In the genomic region with DNA sequence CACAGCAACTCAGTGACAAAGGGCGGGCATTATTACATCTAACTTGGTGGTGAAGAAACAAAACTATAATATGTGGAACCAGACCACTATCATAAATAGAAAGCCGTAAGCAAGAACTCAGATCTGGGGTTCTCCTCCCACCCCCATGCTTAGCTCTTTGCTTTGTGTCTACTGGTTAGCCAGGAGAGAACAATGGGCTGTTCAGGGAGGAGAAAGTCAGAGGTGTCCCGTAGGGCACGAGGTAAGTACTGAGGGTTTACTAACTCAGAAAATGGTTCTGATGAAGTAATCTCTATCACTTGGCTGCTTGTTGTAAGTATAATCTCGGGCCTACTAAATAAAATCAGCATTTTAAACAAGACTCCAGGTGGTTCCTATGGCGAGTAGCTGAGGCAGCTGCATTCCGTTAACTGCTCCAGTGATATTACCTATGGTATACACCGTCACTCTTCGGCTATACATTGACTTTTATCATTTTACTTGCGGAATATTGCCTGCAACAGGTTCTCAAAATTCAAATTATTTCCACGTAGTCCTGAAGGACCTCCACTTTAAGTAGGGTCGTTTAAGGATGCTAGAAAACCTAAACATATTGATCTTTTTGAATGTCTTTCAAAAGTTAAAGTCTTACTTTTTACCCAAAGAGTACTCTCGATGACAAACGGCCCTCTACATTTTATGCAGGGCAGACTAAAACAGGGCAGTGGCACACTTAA, we compare ENCODE assay signal across 8 mouse cellular contexts. TPM values are rescaled to one million over a fixed set of nuclear protein-coding genes. Genes with fewer than 3 reads are reported as not detected.
DNase-seq lines count a peak whose midpoint lies in the region; ATAC-seq and TF ChIP-seq lines count a peak whose summit lies in the region.

No protein-coding gene starts in this region.

- in situ Hi-C loops in CH12.LX (cut with MboI; ENCODE audit: low pct_ligation_motif_present, low pct_unique_long_range_greater_than_20kb, low sequenced_read_pairs) = no loop called here

- H3K4me3 ChIP-seq in heart, adult 2 months = peak overlapping the region; percentile 75
- peak overlapping the region; percentile 60 to 81 (median 69) for H3K4me3 ChIP-seq in CH12.LX (replicated peaks in 1 of 3; ENCODE audit: low read depth in 2 of 3, low read length in 2 of 3, poor library complexity in 1 of 3)
- H3K4me3 ChIP-seq in forebrain, embryonic 10.5 days = peak overlapping the region; percentile 85
- H3K4me3 ChIP-seq in liver, embryonic 13.5 days (replicated peaks) = peak overlapping the region; percentile 91

- peaks cover 13% of the 10 kb centered on the region for H3K36me3 ChIP-seq in heart, adult 2 months (ENCODE audit: control insufficient read depth, insufficient read depth, low read length)
- peaks cover 5 to 30% of the 10 kb centered on the region in 2 experiments for H3K36me3 ChIP-seq in CH12.LX (replicated peaks in 1 of 2; ENCODE audit: control insufficient read depth in 1 of 2, insufficient read depth in 1 of 2, low read length in 1 of 2)
- peaks cover 30% of the 10 kb centered on the region for H3K36me3 ChIP-seq in forebrain, embryonic 10.5 days (replicated peaks)
- 0 out of 2 replicates have a peak, but pooled peaks cover 3% of the 10 kb centered on the region for H3K36me3 ChIP-seq in liver, embryonic 13.5 days

- dilution Hi-C loops in CH12.LX (cut with MboI; ENCODE audit: extremely low pct_ligation_motif_present, extremely low pct_unique_long_range_greater_than_20kb, low sequenced_read_pairs) = no loop called here

- intact Hi-C loops in heart, adult 2 months (cut with DNase I) = no loop called here

- TF ChIP-seq EP300 in heart, adult 2 months (IDR thresholded peaks at IDR 0.05; ENCODE audit: insufficient read depth, low read depth, low read length) = no peak
- no peak for TF ChIP-seq EP300 in CH12.LX (IDR thresholded peaks at IDR 0.05; ENCODE audit: low read length)

- WGBS in heart, adult 2 months = 58% methylated on average over 14 of the region's 14 CpGs
- WGBS in forebrain, embryonic 10.5 days = 36% methylated on average over 14 of the region's 14 CpGs
- 61% methylated on average over 14 of the region's 14 CpGs for WGBS in liver, embryonic 13.5 days (ENCODE audit: insufficient replicate concordance)

- H3K9ac ChIP-seq in heart, adult 2 months (ENCODE audit: low read depth, low read length) = no peak overlapping the region; the same call in 1 of the 2 replicates
- peak overlapping the region; percentile 58 for H3K9ac ChIP-seq in CH12.LX (ENCODE audit: insufficient read depth, low read depth)
- H3K9ac ChIP-seq in liver, embryonic 13.5 days = peak overlapping the region; percentile 78

- no peak for DNase-seq in heart, adult 2 months
- no peak for DNase-seq in heart, adult 8-10 months (ENCODE audit: low spot score)
- DNase-seq in CH12.LX (ENCODE audit: extremely low read depth) = no peak
- no peak for DNase-seq in forebrain, embryonic 10.5 days (ENCODE audit: extremely low spot score, low spot score)
- no peak for DNase-seq in liver, embryonic 13.5 days
- DNase-seq in B cell, adult 2 months = no peak
- DNase-seq in frontal cortex, adult 2 months (ENCODE audit: extremely low spot score in 1 of 2, low spot score in 1 of 2) = no peak
- DNase-seq in thymus, postnatal 0 days (ENCODE audit: low spot score) = no peak

- H3K27ac ChIP-seq in heart, adult 2 months = peak overlapping the region; percentile 83
- no peak overlapping the region for H3K27ac ChIP-seq in CH12.LX (ENCODE audit: insufficient read depth, low read depth)
- H3K27ac ChIP-seq in forebrain, embryonic 10.5 days = peak overlapping the region; percentile 100
- H3K27ac ChIP-seq in liver, embryonic 13.5 days = peak overlapping the region; percentile 74

- H3K9me3 ChIP-seq in CH12.LX (replicated peaks; ENCODE audit: low read length) = no peaks in the 10 kb centered on the region
- no peaks in the 10 kb centered on the region for H3K9me3 ChIP-seq in forebrain, embryonic 10.5 days
- H3K9me3 ChIP-seq in liver, embryonic 13.5 days (replicated peaks) = no peaks in the 10 kb centered on the region

- TF ChIP-seq POLR2A in heart, adult 2 months (IDR thresholded peaks at IDR 0.05; ENCODE audit: insufficient read depth, low read depth, low read length) = no peak
- TF ChIP-seq POLR2A in CH12.LX (IDR thresholded peaks at IDR 0.05; ENCODE audit: low read depth, low read length) = no peak

- TF ChIP-seq RAD21 in CH12.LX (IDR thresholded peaks at IDR 0.05; ENCODE audit: low read depth, low read length) = no peak

- TF ChIP-seq CTCF in heart, adult 2 months (IDR thresholded peaks at IDR 0.05) = no peak
- TF ChIP-seq CTCF in CH12.LX (conservative IDR thresholded peaks at IDR 0.05 in 1 of 2, IDR thresholded peaks at IDR 0.05 in 1 of 2; ENCODE audit: low read depth in 2 of 2, low read length in 2 of 2) = no peak

- no peaks in the 10 kb centered on the region for H3K27me3 ChIP-seq in heart, adult 2 months (ENCODE audit: control insufficient read depth, insufficient read depth, low read length)
- no peaks in the 10 kb centered on the region for H3K27me3 ChIP-seq in CH12.LX (replicated peaks)
- no peaks in the 10 kb centered on the region for H3K27me3 ChIP-seq in forebrain, embryonic 10.5 days (ENCODE audit: poor library complexity, severe bottlenecking)
- no peaks in the 10 kb centered on the region for H3K27me3 ChIP-seq in liver, embryonic 13.5 days

- peak overlapping the region; percentile 81 for H3K4me2 ChIP-seq in CH12.LX (ENCODE audit: insufficient read depth, low read depth, poor library complexity, severe bottlenecking)
- peak overlapping the region; percentile 85 for H3K4me2 ChIP-seq in liver, embryonic 13.5 days

- peaks cover 2% of the 10 kb centered on the region; the same call in 1 of the 2 replicates for H3K79me2 ChIP-seq in heart, adult 2 months (replicated peaks; ENCODE audit: control insufficient read depth, insufficient read depth, low read length)
- peaks cover 19% of the 10 kb centered on the region for H3K79me2 ChIP-seq in CH12.LX (replicated peaks; ENCODE audit: control insufficient read depth, extremely low read depth, insufficient read depth, poor library complexity, severe bottlenecking)

- no peak for ATAC-seq in liver, embryonic 13.5 days (ENCODE audit: low read depth)

- peaks cover 2% of the 10 kb centered on the region for H3K4me1 ChIP-seq in heart, adult 2 months (ENCODE audit: control insufficient read depth, insufficient read depth, low read length)
- peaks cover 0 to 21% of the 10 kb centered on the region in 2 experiments; a peak in 2 of 4 replicates for H3K4me1 ChIP-seq in CH12.LX (ENCODE audit: control insufficient read depth in 1 of 2, insufficient read depth in 2 of 2)
- H3K4me1 ChIP-seq in forebrain, embryonic 10.5 days = peaks cover 34% of the 10 kb centered on the region
- peaks cover 20% of the 10 kb centered on the region for H3K4me1 ChIP-seq in liver, embryonic 13.5 days (replicated peaks)

TF ChIP-seq in CH12.LX, 34 proteins besides CTCF, POLR2A, EP300 and RAD21:
- TF ChIP-seq MEF2A (IDR thresholded peaks at IDR 0.05; ENCODE audit: borderline replicate concordance, low read depth, low read length) (no peak), ETS1 (conservative IDR thresholded peaks at IDR 0.05; ENCODE audit: low read depth, low read length) (no peak), ZNF384 (IDR thresholded peaks at IDR 0.05; ENCODE audit: low read depth, low read length) (no peak), MAZ (IDR thresholded peaks at IDR 0.05; ENCODE audit: low read depth, low read length) (no peak), BHLHE40 (IDR thresholded peaks at IDR 0.05; ENCODE audit: low read depth, low read length) (no peak), MXI1 (IDR thresholded peaks at IDR 0.05; ENCODE audit: low read depth, low read length) (no peak), E2F4 (IDR thresholded peaks at IDR 0.05; ENCODE audit: insufficient replicate concordance, low read depth, low read length) (no peak), USF2 (conservative IDR thresholded peaks at IDR 0.05; ENCODE audit: low read depth, low read length) (no peak), ELF1 (IDR thresholded peaks at IDR 0.05; ENCODE audit: low read depth, low read length) (no peak)
TF ChIP-seq in CH12.LX: peak in this region for 0.

RNA-seq across cellular contexts. Expression of a gene that starts 0.9 kb away (rescaled TPM):
- 100 to 1,000 TPM; 357 to 416 TPM for total RNA-seq in heart, adult 2 months (2021)
- polyA plus RNA-seq in heart, adult 2 months (2012; rRNA removed) = 285 and 532 TPM in 2 replicates
- 100 to 1,000 TPM; 333 to 393 (median 350) TPM for total RNA-seq in heart, adult 8-10 months (2022)
- total RNA-seq in CH12.LX (2012; rRNA removed) = 590 and 839 TPM in 2 replicates
- total RNA-seq in CH12.LX (2014; rRNA removed) = 1,791 and 1,803 TPM in 2 replicates
- polyA plus RNA-seq in CH12.LX (2012; ENCODE audit: insufficient read length, low read depth) = 1,178 and 1,222 TPM in 2 replicates
- 565 and 588 TPM in 2 replicates for polyA plus RNA-seq in forebrain, embryonic 10.5 days (2016; fragmentation: Nextera tagmentation; extraction: Ambion mirVana)
- 281 and 348 TPM in 2 replicates for polyA plus RNA-seq in liver, embryonic 13.5 days (2015; fragmentation: Nextera tagmentation; extraction: Ambion mirVana)
- polyA plus RNA-seq in frontal cortex, adult 2 months (2012; rRNA removed) = 166 and 187 TPM in 2 replicates
- polyA plus RNA-seq in thymus, postnatal 0 days (2015; fragmentation: Nextera tagmentation; extraction: Ambion mirVana) = 616 and 646 TPM in 2 replicates

RNA-seq across cellular contexts. Expression of a gene that starts 13.3 kb away (rescaled TPM):
- 10 to 100 TPM; 47.1 to 55.0 TPM for total RNA-seq in heart, adult 2 months (2021)
- 20.6 and 31.4 TPM in 2 replicates for polyA plus RNA-seq in heart, adult 2 months (2012; rRNA removed)
- 10 to 100 TPM; 45.0 to 53.5 (median 50.7) TPM for total RNA-seq in heart, adult 8-10 months (2022)
- total RNA-seq in CH12.LX (2012; rRNA removed) (36.4 and 39.4 TPM in 2 replicates), CH12.LX (2014; rRNA removed) (62.0 and 70.8 TPM in 2 replicates)
- polyA plus RNA-seq in CH12.LX (2012; ENCODE audit: insufficient read length, low read depth) = 58.2 and 65.5 TPM in 2 replicates
- polyA plus RNA-seq in forebrain, embryonic 10.5 days (2016; fragmentation: Nextera tagmentation; extraction: Ambion mirVana) = 87.8 and 89.8 TPM in 2 replicates
- polyA plus RNA-seq in liver, embryonic 13.5 days (2015; fragmentation: Nextera tagmentation; extraction: Ambion mirVana) = 36.4 and 43.9 TPM in 2 replicates
- polyA plus RNA-seq in frontal cortex, adult 2 months (2012; rRNA removed) = 43.7 and 47.3 TPM in 2 replicates
- 53.5 and 64.7 TPM in 2 replicates for polyA plus RNA-seq in thymus, postnatal 0 days (2015; fragmentation: Nextera tagmentation; extraction: Ambion mirVana)

RNA-seq across cellular contexts. Expression of a gene that starts 48.4 kb away (rescaled TPM):
- total RNA-seq in heart, adult 2 months (2021) = 10 to 100 TPM; 15.7 to 16.4 TPM
- polyA plus RNA-seq in heart, adult 2 months (2012; rRNA removed) = 8.2 and 13.3 TPM in 2 replicates
- total RNA-seq in heart, adult 8-10 months (2022) = 10 to 100 TPM; 15.8 to 19.3 (median 16.8) TPM
- total RNA-seq in CH12.LX (2012; rRNA removed) (32.3 and 35.2 TPM in 2 replicates), CH12.LX (2014; rRNA removed) (30.9 and 36.4 TPM in 2 replicates)
- 29.8 and 31.5 TPM in 2 replicates for polyA plus RNA-seq in CH12.LX (2012; ENCODE audit: insufficient read length, low read depth)
- 3.9 and 4.4 TPM in 2 replicates for polyA plus RNA-seq in forebrain, embryonic 10.5 days (2016; fragmentation: Nextera tagmentation; extraction: Ambion mirVana)
- polyA plus RNA-seq in liver, embryonic 13.5 days (2015; fragmentation: Nextera tagmentation; extraction: Ambion mirVana) = 4.9 and 6.4 TPM in 2 replicates
- 5.3 and 5.4 TPM in 2 replicates for polyA plus RNA-seq in frontal cortex, adult 2 months (2012; rRNA removed)
- 8.4 and 9.3 TPM in 2 replicates for polyA plus RNA-seq in thymus, postnatal 0 days (2015; fragmentation: Nextera tagmentation; extraction: Ambion mirVana)
